Mouse (Mus musculus) lung, adult 2 months (tissue): ENCODE measurements around the gene Ficd.

Experiments used
- CTCF ChIP-seq: fragments of 200-500 bp; IDR thresholded peaks from 2 replicates; pipeline ENCODE4 v1.5.1; 2011; ENCODE audit warnings: mild to moderate bottlenecking, low read length, control low read depth; ENCODE audit not compliant: insufficient read depth
- POLR2A ChIP-seq: fragments of 200-500 bp; IDR thresholded peaks from 2 replicates; pipeline ENCODE4 v1.6.1; 2011; ENCODE audit warnings: low read depth, mild to moderate bottlenecking, control low read depth, low read length, borderline replicate concordance; ENCODE audit errors: extremely low read depth

- TF ChIP-seq POLR2A: no peak
- no peak for TF ChIP-seq CTCF
These were observed 40.7 kb downstream of the Ficd start for GRCm38 (mm10) chr5:113776128-113776895.
